Mouse (Mus musculus) limb, embryonic 10.5 days (tissue): ENCODE measurements around the gene Podn. TPM values are rescaled to one million over a fixed set of nuclear protein-coding genes. Genes with fewer than 3 reads are reported as not detected.
"Not testable (repeated sequence)": the region's sequence is repeated elsewhere in the genome, so short reads cannot be mapped to it uniquely, and the experiment has no call there.

Experiments used
- DNase-seq: peaks from one replicate; pipeline ENCODE4 v3.0.0-alpha.2; 2017; ENCODE audit warnings: low spot score
- H3K27ac ChIP-seq: fragments of 300-500 bp; sonication (generic); 2 replicates; pipeline ENCODE4 v1.5.1; 2016; ENCODE audit warnings: mild to moderate bottlenecking
- H3K27me3 ChIP-seq: fragments of 300-500 bp; sonication (generic); 2 replicates; pipeline ENCODE4 v1.6.1; 2016; ENCODE audit warnings: low read depth, mild to moderate bottlenecking; ENCODE audit not compliant: poor library complexity, severe bottlenecking
- H3K36me3 ChIP-seq: fragments of 300-500 bp; sonication (generic); 2 replicates; pipeline ENCODE4 v1.6.1; 2016; ENCODE audit warnings: mild to moderate bottlenecking, moderate library complexity
- H3K4me1 ChIP-seq: fragments of 300-500 bp; sonication (generic); 2 replicates; pipeline ENCODE4 v1.6.1; 2016
- H3K4me3 ChIP-seq: fragments of 300-500 bp; sonication (generic); 2 replicates; pipeline ENCODE4 v1.5.1; 2016; ENCODE audit warnings: mild to moderate bottlenecking, moderate library complexity
- H3K9me3 ChIP-seq: fragments of 300-500 bp; sonication (generic); replicated peaks from 2 replicates; pipeline ENCODE4 v1.6.1; 2016; ENCODE audit warnings: mild to moderate bottlenecking
- WGBS: fragments of 180-500 bp; shearing (Covaris S2); methylation state at CpG from one replicate; pipeline ENCODE4 v1.1.7; 2016; 5-methylcytosine and 5-hydroxymethylcytosine counted together
- polyA plus RNA-seq: library from polyadenylated mRNA; unstranded; fragments of >200 nt; fragmentation: Nextera tagmentation; extraction: Ambion mirVana; gene quantifications from 2 replicates; pipeline ENCODE4 v1.2.1, GENCODE M21; 2016

Gene Podn
- polyA plus RNA-seq, 1 experiment from 2014 or later, result 0.33 TPM

DNA sequence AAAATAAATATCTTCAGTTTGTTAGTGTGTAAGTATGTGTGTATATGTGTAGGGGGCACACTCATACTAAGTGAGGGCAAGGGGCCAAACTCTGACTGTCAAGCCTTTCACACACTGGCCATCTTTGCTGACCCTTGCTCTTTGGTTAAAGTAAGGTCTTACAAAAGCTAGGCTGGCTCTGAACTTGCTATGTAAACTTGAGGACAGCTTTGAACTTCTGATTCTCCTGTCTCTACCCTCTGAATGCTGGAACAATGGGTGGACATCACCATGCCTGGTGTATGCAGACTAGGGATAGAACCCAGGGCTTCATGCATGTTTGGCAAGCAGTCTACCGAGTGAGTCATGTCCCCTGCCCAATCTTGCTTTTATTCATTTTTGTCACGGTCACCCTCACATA is 20.2 kb upstream of the Podn start:
- DNase-seq, result no peak
- no peaks in the 10 kb centered on the region for H3K9me3 ChIP-seq
- no peak overlapping the region for H3K4me3 ChIP-seq
- no peaks in the 10 kb centered on the region for H3K36me3 ChIP-seq
- H3K27ac ChIP-seq, result no peak overlapping the region
- H3K27me3 ChIP-seq, result no peaks in the 10 kb centered on the region
- H3K4me1 ChIP-seq, result no peaks in the 10 kb centered on the region
- 95% methylated on average over 2 of the region's 2 CpGs for WGBS

DNA sequence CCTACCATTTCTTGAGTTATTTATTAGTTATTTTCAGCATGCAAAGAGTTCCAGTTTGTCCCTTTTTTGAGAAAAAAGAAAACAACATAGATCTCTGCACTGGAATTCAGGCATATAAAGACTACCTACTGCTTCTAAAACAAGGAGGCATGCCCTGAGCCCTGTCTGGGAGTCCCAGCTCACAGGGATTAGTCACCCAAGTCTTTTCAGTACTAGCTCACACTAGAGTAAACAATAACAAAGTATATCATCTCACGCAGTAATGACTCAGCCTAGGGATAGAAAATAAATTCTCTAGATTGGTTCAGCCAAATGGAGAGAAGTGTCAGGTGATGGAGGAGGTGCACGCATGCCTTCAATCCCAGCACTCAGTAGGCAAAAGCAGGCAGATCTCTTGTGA is 14.5 kb upstream of the Podn start:
- H3K27me3 ChIP-seq, result no peaks in the 10 kb centered on the region
- DNase-seq, result no peak
- H3K27ac ChIP-seq, result no peak overlapping the region
- H3K36me3 ChIP-seq, result no peaks in the 10 kb centered on the region
- H3K4me3 ChIP-seq, result no peak overlapping the region
- no peaks in the 10 kb centered on the region for H3K9me3 ChIP-seq
- WGBS, result 92% methylated on average over 2 of the region's 2 CpGs
- no peaks in the 10 kb centered on the region for H3K4me1 ChIP-seq

GRCm38 (mm10) chr4:108109728-108110127 is 13.5 kb upstream of the Podn start:
- Histone ChIP-seq H3K4me1 (no peaks in the 10 kb centered on the region), H3K27me3 (no peaks in the 10 kb centered on the region), H3K9me3 (no peaks in the 10 kb centered on the region), H3K27ac (no peak overlapping the region), H3K4me3 (no peak overlapping the region), H3K36me3 (no peaks in the 10 kb centered on the region)
- 95% methylated on average over 7 of the region's 7 CpGs for WGBS
- DNase-seq, result no peak

DNA sequence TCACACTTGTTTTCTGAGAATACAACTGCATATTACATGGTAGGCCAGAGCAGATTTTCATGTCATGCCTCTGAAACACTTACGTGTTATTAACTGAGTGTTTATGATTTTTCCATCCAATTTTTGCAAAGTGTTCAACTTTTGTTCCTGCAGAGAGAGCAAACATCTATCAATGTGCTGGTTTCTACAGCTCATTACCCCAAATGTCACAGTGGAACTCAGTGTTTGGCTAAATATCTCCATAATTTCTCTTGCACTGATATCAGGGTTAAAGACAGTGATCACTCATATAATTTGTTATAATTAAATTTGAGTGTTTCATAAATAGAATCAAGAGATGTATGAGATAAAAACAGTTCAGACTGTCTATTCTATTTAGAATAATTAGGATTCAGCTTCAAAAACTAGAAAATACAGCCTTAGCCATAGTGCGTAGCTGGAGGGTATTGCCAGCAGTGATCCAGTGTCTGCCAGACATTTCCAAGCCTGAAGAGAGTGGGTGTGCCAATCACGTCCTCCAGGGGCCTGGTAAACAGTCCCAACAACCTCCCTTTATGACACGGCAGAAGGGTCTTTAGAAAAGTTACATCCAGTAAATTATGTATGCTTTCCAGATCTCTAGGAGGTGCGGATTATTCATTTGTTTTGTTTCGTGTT is 3.4 kb downstream of the Podn start:
- DNase-seq, result no peak
- H3K27ac ChIP-seq, result no peak overlapping the region
- 87% methylated on average over 6 of the region's 6 CpGs for WGBS
- H3K36me3 ChIP-seq, result peaks cover 9% of the 10 kb centered on the region; the same call in 1 of the 2 replicates
- H3K9me3 ChIP-seq, result no peaks in the 10 kb centered on the region
- H3K4me3 ChIP-seq, result no peak overlapping the region
- H3K27me3 ChIP-seq, result no peaks in the 10 kb centered on the region
- no peaks in the 10 kb centered on the region for H3K4me1 ChIP-seq

GRCm38 (mm10) chr4:108083993-108084392 is 12.3 kb downstream of the Podn start:
- Histone ChIP-seq H3K27me3 (no peaks in the 10 kb centered on the region), H3K4me3 (no peak overlapping the region), H3K36me3 (no peaks in the 10 kb centered on the region), H3K27ac (no peak overlapping the region), H3K9me3 (no peaks in the 10 kb centered on the region), H3K4me1 (no peaks in the 10 kb centered on the region)
- DNase-seq, result no peak
- 90% methylated on average over 2 of the region's 2 CpGs for WGBS

- no peaks in the 10 kb centered on the region for H3K36me3 ChIP-seq
- no peaks in the 10 kb centered on the region for H3K27me3 ChIP-seq
- 88% methylated on average over 6 of the region's 6 CpGs for WGBS
- H3K4me1 ChIP-seq, result no peaks in the 10 kb centered on the region
- no peak for DNase-seq
- no peak overlapping the region for H3K4me3 ChIP-seq
- H3K27ac ChIP-seq, result no peak overlapping the region
- H3K9me3 ChIP-seq, result no peaks in the 10 kb centered on the region
Observed at GRCm38 (mm10) chr4:108083032-108083735, 13.1 kb downstream of the Podn start.

GRCm38 (mm10) chr4:108082401-108082806 is 13.8 kb downstream of the Podn start:
- H3K4me3 ChIP-seq, result no peak overlapping the region
- 100% methylated on average over 2 of the region's 2 CpGs for WGBS
- no peaks in the 10 kb centered on the region for H3K9me3 ChIP-seq
- H3K27ac ChIP-seq, result no peak overlapping the region
- no peaks in the 10 kb centered on the region for H3K36me3 ChIP-seq
- H3K27me3 ChIP-seq, result no peaks in the 10 kb centered on the region
- H3K4me1 ChIP-seq, result no peaks in the 10 kb centered on the region
- no peak for DNase-seq

- no peaks in the 10 kb centered on the region for H3K36me3 ChIP-seq
- no peaks in the 10 kb centered on the region for H3K27me3 ChIP-seq
- H3K27ac ChIP-seq, result no peak overlapping the region
- DNase-seq, result no peak
- WGBS, result 75% methylated on average over 5 of the region's 5 CpGs
- H3K9me3 ChIP-seq, result no peaks in the 10 kb centered on the region
- H3K4me1 ChIP-seq, result no peaks in the 10 kb centered on the region
- H3K4me3 ChIP-seq, result no peak overlapping the region
Observed at GRCm38 (mm10) chr4:108080876-108081275, 15.4 kb downstream of the Podn start.

- H3K27me3 ChIP-seq, result no peaks in the 10 kb centered on the region
- H3K9me3 ChIP-seq, result no peaks in the 10 kb centered on the region
- WGBS, result 92% methylated on average over 2 of the region's 2 CpGs
- no peaks in the 10 kb centered on the region for H3K4me1 ChIP-seq
- DNase-seq, result no peak
- H3K4me3 ChIP-seq, result no peak overlapping the region
- no peak overlapping the region for H3K27ac ChIP-seq
- no peaks in the 10 kb centered on the region for H3K36me3 ChIP-seq
Observed at GRCm38 (mm10) chr4:108079762-108080161, 16.5 kb downstream of the Podn start.

DNA sequence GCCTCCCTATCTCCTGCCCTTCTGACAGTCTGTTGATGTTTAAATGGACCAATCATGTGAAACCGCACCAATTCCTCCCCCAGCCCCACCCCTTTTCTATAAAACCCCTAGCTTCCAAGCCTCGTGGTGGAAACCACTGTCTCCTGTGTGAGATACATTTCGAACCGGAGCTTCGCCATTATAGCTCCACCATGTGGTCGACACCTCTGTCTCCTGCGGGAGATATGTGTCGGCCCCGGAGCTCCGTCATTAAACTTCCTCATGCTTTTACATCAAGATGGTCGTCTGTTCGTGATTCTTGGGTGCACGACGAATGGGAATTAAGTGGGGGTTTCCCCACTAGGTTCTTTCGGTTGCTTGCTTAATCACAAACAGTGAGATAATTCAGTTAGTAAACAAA is 17.1 kb downstream of the Podn start:
- not testable (repeated sequence) for H3K36me3 ChIP-seq, H3K4me1 ChIP-seq, H3K27me3 ChIP-seq, H3K9me3 ChIP-seq, H3K27ac ChIP-seq, H3K4me3 ChIP-seq, DNase-seq
- WGBS, result 90% methylated on average over 15 of the region's 15 CpGs

DNA sequence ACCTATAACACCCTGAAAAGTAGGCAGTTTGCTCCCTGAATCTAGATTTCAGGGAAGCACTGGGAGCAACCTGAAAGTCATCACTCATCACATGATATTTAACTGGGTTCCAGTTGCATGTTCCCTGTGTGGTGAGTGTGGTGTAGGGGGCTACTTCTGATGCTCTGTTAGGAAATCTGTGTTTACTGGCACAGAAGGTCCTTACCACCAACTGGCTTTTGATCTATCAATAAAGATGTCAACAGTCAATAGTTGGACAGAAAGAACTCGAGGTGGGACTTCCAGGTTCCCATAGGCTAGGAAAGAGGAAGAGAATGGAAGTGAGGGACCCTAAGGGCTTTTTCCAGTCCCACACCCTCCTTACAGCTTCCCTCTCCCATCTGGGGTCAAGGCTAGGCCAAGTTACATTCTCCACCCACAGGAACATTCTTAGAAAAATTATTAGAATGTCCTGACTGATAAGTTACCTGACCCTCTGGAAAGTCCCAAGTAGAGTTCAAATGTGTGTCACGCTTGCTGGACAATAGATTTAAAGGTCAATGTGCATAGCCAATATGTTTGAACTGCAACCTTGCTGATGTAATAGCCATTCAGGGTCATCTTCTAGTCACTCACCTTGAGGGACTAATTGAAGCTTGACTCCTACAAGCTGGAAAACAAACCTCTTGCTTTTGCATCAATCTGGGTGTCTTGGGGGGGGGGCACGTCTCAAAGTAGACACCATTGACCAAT is 18.9 kb downstream of the Podn start:
- no peaks in the 10 kb centered on the region for H3K4me1 ChIP-seq
- no peaks in the 10 kb centered on the region for H3K27me3 ChIP-seq
- H3K4me3 ChIP-seq, result no peak overlapping the region
- no peak for DNase-seq
- no peaks in the 10 kb centered on the region for H3K9me3 ChIP-seq
- H3K36me3 ChIP-seq, result no peaks in the 10 kb centered on the region
- H3K27ac ChIP-seq, result no peak overlapping the region
- 70% methylated on average over 3 of the region's 3 CpGs for WGBS

DNA sequence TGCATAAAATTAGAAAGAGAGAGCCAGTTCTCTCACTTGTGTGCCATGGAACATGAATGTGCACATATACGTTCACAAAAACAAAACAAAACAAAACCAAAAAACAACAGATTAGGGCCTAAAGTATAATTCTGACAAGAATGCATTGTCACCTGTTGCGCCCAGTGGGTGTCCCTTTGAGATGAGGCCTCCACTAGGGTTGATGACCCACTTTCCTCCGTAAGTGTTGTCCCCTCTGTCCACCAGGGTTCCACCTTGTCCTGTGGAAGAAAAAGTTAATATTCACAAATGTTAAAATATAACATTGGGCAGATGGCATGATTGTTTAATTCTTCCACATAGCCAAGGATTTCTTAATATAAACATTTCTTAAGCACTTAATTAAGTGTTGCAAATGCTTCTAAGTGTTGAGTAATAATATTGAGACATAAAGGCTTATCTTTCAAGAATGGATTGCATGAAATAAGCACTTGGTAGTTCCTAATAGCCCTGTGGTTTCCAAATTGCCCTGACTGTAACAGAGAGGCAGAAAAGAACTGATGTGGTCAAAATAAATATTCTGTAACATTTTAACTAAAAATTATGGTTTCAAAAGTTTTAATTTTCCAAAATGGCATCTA is 21.9 kb downstream of the Podn start:
- Histone ChIP-seq H3K4me3 (no peak overlapping the region), H3K9me3 (no peaks in the 10 kb centered on the region), H3K27me3 (no peaks in the 10 kb centered on the region), H3K4me1 (peaks cover 8% of the 10 kb centered on the region), H3K27ac (no peak overlapping the region), H3K36me3 (no peaks in the 10 kb centered on the region)
- 92% methylated on average over 3 of the region's 3 CpGs for WGBS
- no peak for DNase-seq

GRCm38 (mm10) chr4:108072086-108072485 is 24.2 kb downstream of the Podn start:
- Histone ChIP-seq H3K27ac (no peak overlapping the region), H3K36me3 (peaks cover 12% of the 10 kb centered on the region), H3K4me1 (peaks cover 8% of the 10 kb centered on the region), H3K27me3 (no peaks in the 10 kb centered on the region), H3K9me3 (no peaks in the 10 kb centered on the region), H3K4me3 (no peak overlapping the region)
- WGBS, result 97% methylated on average over 3 of the region's 3 CpGs
- DNase-seq, result no peak
